Mouse (Mus musculus) small intestine, adult 2 months (tissue): Measurements from ENCODE around the gene Lin28a. TPM values are rescaled to one million over a fixed set of nuclear protein-coding genes. Genes with fewer than 3 reads are reported as not detected.
A peak's percentile ranks its signal among the peaks of the same experiment; 100 is the strongest.

Experiments used
- H3K27ac ChIP-seq: fragments of 200-500 bp; 2 replicates; pipeline ENCODE4 v1.5.1; 2012; ENCODE audit warnings: low read depth, low read length, control low read depth, inconsistent platforms; ENCODE audit not compliant: insufficient read depth
- H3K27me3 ChIP-seq: fragments of 200-500 bp; 2 replicates; pipeline ENCODE4 v1.6.1; 2012; ENCODE audit warnings: mild to moderate bottlenecking, moderate library complexity, low read length, inconsistent platforms; ENCODE audit not compliant: control insufficient read depth, insufficient read depth
- H3K36me3 ChIP-seq: fragments of 200-500 bp; 2 replicates; pipeline ENCODE4 v1.6.1; 2012; ENCODE audit warnings: mild to moderate bottlenecking, low read length, control low read depth, inconsistent platforms; ENCODE audit not compliant: control insufficient read depth, insufficient read depth
- H3K4me1 ChIP-seq: fragments of 200-500 bp; 2 replicates; pipeline ENCODE4 v1.6.1; 2012; ENCODE audit warnings: low read length, inconsistent platforms, mixed read lengths; ENCODE audit not compliant: control insufficient read depth, insufficient read depth, insufficient read length
- H3K4me3 ChIP-seq: fragments of 200-500 bp; 2 replicates; pipeline ENCODE4 v1.5.1; 2012; ENCODE audit warnings: low read depth, mild to moderate bottlenecking, control low read depth, inconsistent platforms, low read length, moderate library complexity
- CTCF ChIP-seq: fragments of 200-500 bp; IDR thresholded peaks from 2 replicates; pipeline ENCODE4 v1.5.1; 2012; ENCODE audit warnings: low read depth, mild to moderate bottlenecking, control low read depth, inconsistent platforms, low read length, moderate library complexity, mixed read lengths; ENCODE audit not compliant: insufficient replicate concordance, insufficient read length; ENCODE audit errors: extremely low read depth
- POLR2A ChIP-seq: fragments of 200-500 bp; IDR thresholded peaks from 2 replicates; pipeline ENCODE4 v1.6.1; 2012; ENCODE audit warnings: low read depth, mild to moderate bottlenecking, control low read depth, inconsistent platforms, low read length, moderate library complexity
- WGBS: fragments of 180-500 bp; shearing (Covaris S2); methylation state at CpG from one replicate; pipeline ENCODE4 v1.1.7; 2018; 5-methylcytosine and 5-hydroxymethylcytosine counted together
- polyA plus RNA-seq: library from polyadenylated mRNA; depleted of rRNA; stranded (reverse); fragments of >200 nt; gene quantifications from 2 replicates; pipeline ENCODE4 v1.2.3, GENCODE M21; 2012

The Lin28a gene
- polyA plus RNA-seq, 1 experiment, result not detected

- no peaks in the 10 kb centered on the region for H3K4me1 ChIP-seq
- H3K27ac ChIP-seq, result no peak overlapping the region; the same call in 1 of the 2 replicates
- TF ChIP-seq CTCF (no peak), POLR2A (no peak)
- H3K4me3 ChIP-seq, result no peak overlapping the region
- no peaks in the 10 kb centered on the region for H3K36me3 ChIP-seq
- no peaks in the 10 kb centered on the region for H3K27me3 ChIP-seq
- 32% methylated on average over 2 of the region's 2 CpGs for WGBS
These were observed 24.4 kb upstream of the Lin28a start for GRCm38 (mm10) chr4:134043041-134043440.

GRCm38 (mm10) chr4:134041317-134042123, 22.9 kb upstream of the Lin28a start:
- H3K27ac ChIP-seq, result no peak overlapping the region
- TF ChIP-seq POLR2A (no peak), CTCF (no peak)
- WGBS, result 32% methylated on average over 9 of the region's 9 CpGs

GRCm38 (mm10) chr4:134035953-134036352, 17.3 kb upstream of the Lin28a start:
- H3K27ac ChIP-seq, result no peak overlapping the region
- H3K4me3 ChIP-seq, result no peak overlapping the region
- H3K4me1 ChIP-seq, result peaks cover 2% of the 10 kb centered on the region; the same call in 1 of the 2 replicates
- 6% methylated on average over 16 of the region's 16 CpGs for WGBS
- no peaks in the 10 kb centered on the region for H3K27me3 ChIP-seq
- no peaks in the 10 kb centered on the region for H3K36me3 ChIP-seq
- TF ChIP-seq CTCF (peak; percentile 97), POLR2A (no peak)

More at GRCm38 (mm10) chr4:134041317-134042123, 22.9 kb upstream of the Lin28a start:
- Histone ChIP-seq H3K27me3 (no peaks in the 10 kb centered on the region), H3K36me3 (no peaks in the 10 kb centered on the region), H3K4me1 (no peaks in the 10 kb centered on the region), H3K4me3 (no peak overlapping the region)

GRCm38 (mm10) chr4:134025802-134026201, 7.2 kb upstream of the Lin28a start:
- Histone ChIP-seq H3K27me3 (peaks cover under 1% of the 10 kb centered on the region; the same call in 1 of the 2 replicates), H3K4me3 (no peak overlapping the region), H3K4me1 (no peaks in the 10 kb centered on the region), H3K27ac (no peak overlapping the region), H3K36me3 (no peaks in the 10 kb centered on the region)
- 68% methylated on average over 9 of the region's 9 CpGs for WGBS
- TF ChIP-seq POLR2A, result no peak

GRCm38 (mm10) chr4:134020621-134021020, 2.0 kb upstream of the Lin28a start:
- H3K4me1 ChIP-seq, result peaks cover 1% of the 10 kb centered on the region; the same call in 1 of the 2 replicates
- TF ChIP-seq POLR2A (no peak), CTCF (no peak)

GRCm38 (mm10) chr4:134019641-134020351, 1.2 kb upstream of the Lin28a start:
- no peak overlapping the region for H3K4me3 ChIP-seq
- H3K27ac ChIP-seq, result no peak overlapping the region
- no peaks in the 10 kb centered on the region for H3K36me3 ChIP-seq
- 5% methylated on average over 16 of the region's 16 CpGs for WGBS
- peaks cover 1% of the 10 kb centered on the region; the same call in 1 of the 2 replicates for H3K4me1 ChIP-seq
- TF ChIP-seq POLR2A (no peak), CTCF (no peak)
- peaks cover 40% of the 10 kb centered on the region for H3K27me3 ChIP-seq

More at GRCm38 (mm10) chr4:134020621-134021020, 2.0 kb upstream of the Lin28a start:
- Histone ChIP-seq H3K4me3 (no peak overlapping the region), H3K36me3 (no peaks in the 10 kb centered on the region), H3K27me3 (peaks cover 40% of the 10 kb centered on the region), H3K27ac (no peak overlapping the region)
- 5% methylated on average over 11 of the region's 11 CpGs for WGBS

- 2% methylated on average over 8 of the region's 10 CpGs for WGBS
- Histone ChIP-seq H3K36me3 (no peaks in the 10 kb centered on the region), H3K27me3 (peaks cover 40% of the 10 kb centered on the region), H3K4me1 (peaks cover 1% of the 10 kb centered on the region; the same call in 1 of the 2 replicates), H3K27ac (no peak overlapping the region), H3K4me3 (no peak overlapping the region)
- TF ChIP-seq CTCF (no peak), POLR2A (no peak)
These were observed 569 bp upstream of the Lin28a start for GRCm38 (mm10) chr4:134019210-134019609.
